Mouse (Mus musculus): ENCODE data around the gene Bax. TPM values are rescaled to one million over a fixed set of nuclear protein-coding genes. Genes with fewer than 3 reads are reported as not detected.
A peak's percentile ranks its signal among the peaks of the same experiment; 100 is the strongest.

Gene Bax
- total and polyA plus RNA-seq, 3 experiments, result 21.9 to 47.2 (median 25.9) TPM

DNA sequence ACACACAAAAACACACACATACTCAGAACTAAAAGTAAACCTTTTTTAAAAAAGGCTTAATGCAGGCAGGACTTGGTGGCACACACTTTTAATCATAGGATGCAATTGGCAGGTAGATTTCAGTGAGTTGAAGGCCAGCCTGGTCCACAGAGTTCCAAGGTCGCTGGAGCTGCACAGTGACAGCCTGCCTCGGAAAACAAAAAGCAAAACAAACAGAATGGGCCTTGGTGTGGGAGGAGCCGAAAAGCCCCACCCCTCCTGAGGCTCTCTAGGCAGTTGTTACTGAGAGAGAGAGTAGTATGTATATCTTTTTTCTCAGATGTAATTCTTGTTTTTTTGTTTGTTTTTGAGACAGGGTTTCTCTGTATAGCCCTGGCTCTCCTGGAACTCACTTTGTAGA is 24.6 kb upstream of the Bax start:
- intact Hi-C loops (cut with DNase I), result no loop called here
- Histone ChIP-seq H3K4me3 (no peak overlapping the region), H3K27ac (peak overlapping the region; percentile 41; the same call in 1 of the 2 replicates), H3K79me2 (replicated peaks; ENCODE audit: control insufficient read depth, insufficient read depth, low read length) (no peaks in the 10 kb centered on the region), H3K36me3 (ENCODE audit: control insufficient read depth, insufficient read depth, low read length) (no peaks in the 10 kb centered on the region), H3K4me1 (ENCODE audit: control insufficient read depth, insufficient read depth, low read length) (peaks cover 4% of the 10 kb centered on the region), H3K9ac (ENCODE audit: low read depth, low read length) (no peak overlapping the region), H3K27me3 (ENCODE audit: control insufficient read depth, insufficient read depth, low read length) (no peaks in the 10 kb centered on the region)
- no peak for DNase-seq
- 15% methylated on average over 3 of the region's 3 CpGs for WGBS
- TF ChIP-seq CTCF (IDR thresholded peaks at IDR 0.05) (no peak), POLR2A (IDR thresholded peaks at IDR 0.05; ENCODE audit: insufficient read depth, low read depth, low read length) (0 out of 2 replicates have a peak, but pooled peaks have one; percentile 8)

DNA sequence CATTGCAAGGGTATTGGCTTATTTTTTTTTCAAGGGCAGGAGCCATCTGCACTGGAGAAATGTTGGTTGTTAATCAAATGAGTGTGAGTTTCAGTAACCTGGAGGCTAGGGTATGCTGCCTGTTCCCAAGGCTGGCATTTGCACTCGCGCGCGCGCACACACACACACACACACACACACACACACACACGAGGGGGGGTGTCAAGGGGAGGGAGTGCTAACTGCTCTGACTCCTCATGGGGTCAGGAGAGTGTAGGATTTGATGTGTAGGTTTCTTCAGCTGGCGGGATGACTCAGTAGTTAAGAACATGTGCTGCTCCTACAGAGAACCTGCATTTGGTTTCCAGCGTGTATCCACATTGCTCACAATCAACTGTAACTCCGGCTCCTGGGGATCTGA is 24.1 kb upstream of the Bax start:
- H3K9ac ChIP-seq (ENCODE audit: low read depth, low read length), result no peak overlapping the region
- H3K27ac ChIP-seq, result peak overlapping the region; percentile 41; the same call in 1 of the 2 replicates
- no peaks in the 10 kb centered on the region for H3K79me2 ChIP-seq (replicated peaks; ENCODE audit: control insufficient read depth, insufficient read depth, low read length)
- H3K27me3 ChIP-seq (ENCODE audit: control insufficient read depth, insufficient read depth, low read length), result no peaks in the 10 kb centered on the region
- WGBS, result 54% methylated on average over 9 of the region's 9 CpGs
- TF ChIP-seq POLR2A (IDR thresholded peaks at IDR 0.05; ENCODE audit: insufficient read depth, low read depth, low read length), result no peak
- TF ChIP-seq EP300 (IDR thresholded peaks at IDR 0.05; ENCODE audit: insufficient read depth, low read depth, low read length), result no peak
- TF ChIP-seq CTCF (IDR thresholded peaks at IDR 0.05), result no peak
- no peak overlapping the region for H3K4me3 ChIP-seq
- H3K4me1 ChIP-seq (ENCODE audit: control insufficient read depth, insufficient read depth, low read length), result peaks cover 4% of the 10 kb centered on the region
- H3K36me3 ChIP-seq (ENCODE audit: control insufficient read depth, insufficient read depth, low read length), result no peaks in the 10 kb centered on the region
- DNase-seq, result no peak
- intact Hi-C loops (cut with DNase I), result no loop called here

DNA sequence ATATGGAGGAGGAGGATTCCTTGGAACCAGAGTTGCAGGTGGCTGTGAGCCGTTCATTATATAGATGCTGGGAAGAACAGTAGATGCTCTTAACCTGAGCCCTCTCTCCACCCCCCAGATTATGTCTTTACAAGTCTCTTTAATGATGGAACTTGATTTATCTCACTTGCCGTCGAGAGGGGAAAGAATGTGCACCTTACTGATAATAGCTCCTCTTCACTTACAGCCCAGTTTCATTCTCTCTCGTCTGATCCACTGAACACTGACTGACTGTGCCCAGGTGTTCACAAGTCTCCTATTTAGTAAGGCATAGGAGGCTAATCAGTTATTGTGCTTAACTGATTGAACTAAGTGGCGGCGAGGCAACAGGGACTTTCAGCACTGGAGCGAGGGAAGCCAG is 22.9 kb upstream of the Bax start:
- Histone ChIP-seq H3K9ac (ENCODE audit: low read depth, low read length) (no peak overlapping the region), H3K4me1 (ENCODE audit: control insufficient read depth, insufficient read depth, low read length) (peaks cover 4% of the 10 kb centered on the region), H3K79me2 (replicated peaks; ENCODE audit: control insufficient read depth, insufficient read depth, low read length) (no peaks in the 10 kb centered on the region), H3K27ac (no peak overlapping the region), H3K36me3 (ENCODE audit: control insufficient read depth, insufficient read depth, low read length) (no peaks in the 10 kb centered on the region), H3K27me3 (ENCODE audit: control insufficient read depth, insufficient read depth, low read length) (no peaks in the 10 kb centered on the region), H3K4me3 (no peak overlapping the region)
- TF ChIP-seq CTCF (IDR thresholded peaks at IDR 0.05) (no peak), EP300 (IDR thresholded peaks at IDR 0.05; ENCODE audit: insufficient read depth, low read depth, low read length) (no peak), POLR2A (IDR thresholded peaks at IDR 0.05; ENCODE audit: insufficient read depth, low read depth, low read length) (no peak)
- 73% methylated on average over 7 of the region's 7 CpGs for WGBS
- no peak for DNase-seq
- intact Hi-C loops (cut with DNase I), result no loop called here

DNA sequence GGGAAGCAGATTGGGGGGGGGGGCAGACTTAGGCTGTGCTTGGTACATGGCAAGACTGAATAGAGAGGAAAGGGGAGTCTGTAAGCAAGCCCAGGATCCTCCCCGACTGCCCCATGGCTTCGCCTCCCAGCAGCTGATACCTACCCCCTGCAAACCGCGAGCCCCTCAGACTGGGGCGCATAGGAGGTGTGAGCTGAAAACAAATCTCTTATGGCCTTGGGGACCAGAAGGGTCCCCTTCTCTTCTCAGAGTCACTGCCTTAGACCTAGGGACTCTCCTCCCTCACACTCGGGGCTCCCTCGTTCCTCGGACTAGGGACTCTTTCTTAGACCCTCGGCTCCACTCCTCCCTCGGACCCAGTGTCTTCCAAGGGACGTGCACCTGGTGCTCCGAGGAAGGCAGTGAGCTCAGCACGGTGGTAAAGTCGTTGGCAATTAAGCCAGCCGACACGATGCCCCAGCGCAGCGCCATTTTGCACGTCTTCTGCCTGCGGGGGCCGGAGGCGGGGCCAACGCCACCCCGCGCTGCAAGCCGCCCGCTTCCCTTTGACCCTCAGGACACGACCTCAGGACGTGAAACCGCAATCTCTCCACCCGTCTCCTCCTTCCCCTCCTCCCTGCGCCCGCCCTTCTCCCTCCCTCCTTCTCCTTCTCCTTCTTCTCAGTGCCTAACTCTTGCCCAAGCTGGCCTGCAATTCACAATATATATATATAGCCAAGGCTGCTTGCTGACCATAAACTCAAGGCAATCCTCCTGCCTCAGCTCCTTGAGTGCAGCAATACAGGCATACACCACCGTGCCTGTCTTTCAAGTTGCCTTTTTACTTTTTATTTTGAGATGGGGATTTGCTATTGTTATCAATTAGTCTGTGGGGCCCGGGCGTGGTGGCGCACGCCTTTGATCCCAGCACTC is 21.9 kb upstream of the Bax start, which contains the start of gene Dhdh:
Gene Dhdh, minus strand, starts transcription at position 513 of the 912 bp plus-strand sequence.
- 18% methylated on average over 38 of the region's 38 CpGs for WGBS
- Histone ChIP-seq H3K4me3 (peak within 1 kb of the TSS; percentile 59), H3K4me1 (ENCODE audit: control insufficient read depth, insufficient read depth, low read length) (peaks cover 4% of the 10 kb centered on the region), H3K79me2 (replicated peaks; ENCODE audit: control insufficient read depth, insufficient read depth, low read length) (no peaks in the 10 kb centered on the region), H3K36me3 (ENCODE audit: control insufficient read depth, insufficient read depth, low read length) (no peaks in the 10 kb centered on the region), H3K27ac (peak within 1 kb of the TSS; percentile 71), H3K27me3 (ENCODE audit: control insufficient read depth, insufficient read depth, low read length) (no peaks in the 10 kb centered on the region), H3K9ac (ENCODE audit: low read depth, low read length) (peak within 1 kb of the TSS; percentile 63)
- intact Hi-C loops (cut with DNase I), result no loop called here
- TF ChIP-seq CTCF (IDR thresholded peaks at IDR 0.05) (no peak), POLR2A (IDR thresholded peaks at IDR 0.05; ENCODE audit: insufficient read depth, low read depth, low read length) (peak; percentile 80)
- peak; percentile 81 to 84 for DNase-seq

DNA sequence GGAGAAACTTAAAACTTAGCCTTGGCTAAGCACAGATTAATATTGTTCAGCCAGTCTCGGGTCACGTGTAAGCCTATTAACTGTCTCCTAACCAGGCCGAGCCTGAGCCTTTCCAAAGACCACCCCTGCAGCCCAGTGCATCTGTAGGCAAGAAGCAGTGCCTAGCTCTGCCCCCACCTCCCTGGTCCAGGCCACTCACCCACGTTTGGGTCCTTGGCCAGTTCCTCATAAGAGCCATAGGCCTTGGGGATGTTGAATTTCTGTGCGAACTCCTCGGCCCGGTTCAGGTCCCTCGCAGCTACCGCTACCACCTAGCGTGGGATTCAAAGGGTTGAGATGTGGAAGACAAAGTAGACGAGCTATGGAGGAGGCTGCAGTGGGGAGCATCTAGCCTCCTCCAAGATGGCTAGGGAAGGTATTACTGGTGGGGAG is 21.2 kb upstream of the Bax start:
- no peak for TF ChIP-seq POLR2A (IDR thresholded peaks at IDR 0.05; ENCODE audit: insufficient read depth, low read depth, low read length)
- no peak for TF ChIP-seq EP300 (IDR thresholded peaks at IDR 0.05; ENCODE audit: insufficient read depth, low read depth, low read length)
- no peak for TF ChIP-seq CTCF (IDR thresholded peaks at IDR 0.05)
- Histone ChIP-seq H3K4me1 (ENCODE audit: control insufficient read depth, insufficient read depth, low read length) (peaks cover 1% of the 10 kb centered on the region; the same call in 1 of the 2 replicates), H3K9ac (ENCODE audit: low read depth, low read length) (no peak overlapping the region), H3K36me3 (ENCODE audit: control insufficient read depth, insufficient read depth, low read length) (no peaks in the 10 kb centered on the region), H3K27me3 (ENCODE audit: control insufficient read depth, insufficient read depth, low read length) (no peaks in the 10 kb centered on the region), H3K4me3 (no peak overlapping the region), H3K79me2 (replicated peaks; ENCODE audit: control insufficient read depth, insufficient read depth, low read length) (no peaks in the 10 kb centered on the region), H3K27ac (no peak overlapping the region; the same call in 1 of the 2 replicates)
- DNase-seq, result no peak
- intact Hi-C loops (cut with DNase I), result no loop called here
- 71% methylated on average over 11 of the region's 11 CpGs for WGBS

DNA sequence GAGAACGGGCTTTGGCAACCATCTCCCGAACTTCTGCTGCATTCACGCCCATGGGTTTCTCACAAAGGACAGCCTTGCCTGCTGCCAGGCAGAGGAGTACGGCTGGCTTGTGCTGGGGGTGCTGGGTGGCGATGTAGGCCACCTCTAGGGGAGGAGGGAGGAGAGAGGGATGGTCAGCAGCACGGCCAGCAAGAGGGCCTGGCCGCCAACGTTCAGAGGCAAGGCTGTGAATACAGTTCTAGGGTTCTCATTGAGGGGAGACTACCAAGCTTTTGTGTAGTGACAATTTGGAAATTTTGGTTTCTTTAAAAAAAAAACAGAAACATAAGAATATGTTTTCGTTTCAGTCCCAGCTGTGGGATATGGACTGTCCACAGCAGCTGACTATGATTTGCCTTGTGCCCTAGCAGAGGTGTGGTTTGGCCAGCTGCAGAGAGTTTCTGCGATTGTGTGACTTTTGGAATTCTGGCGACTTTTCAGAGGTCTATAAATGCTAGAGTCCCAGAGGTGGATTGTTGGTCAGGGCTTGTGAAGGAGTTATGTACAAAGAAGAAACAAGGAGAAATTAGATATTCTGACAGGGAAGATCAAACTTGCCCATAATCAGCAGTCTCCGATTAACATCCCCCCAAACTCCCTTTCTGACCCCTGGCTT is 20.2 kb upstream of the Bax start, which contains the start of gene Gm45808:
Gene Gm45808, minus strand, starts transcription at position 51 of the 655 bp plus-strand sequence.
- DNase-seq, result no peak
- Histone ChIP-seq H3K4me1 (ENCODE audit: control insufficient read depth, insufficient read depth, low read length) (peaks cover 1% of the 10 kb centered on the region; the same call in 1 of the 2 replicates), H3K4me3 (no peak within 1 kb of the TSS), H3K9ac (ENCODE audit: low read depth, low read length) (no peak within 1 kb of the TSS), H3K79me2 (replicated peaks; ENCODE audit: control insufficient read depth, insufficient read depth, low read length) (no peaks in the 10 kb centered on the region), H3K36me3 (ENCODE audit: control insufficient read depth, insufficient read depth, low read length) (no peaks in the 10 kb centered on the region), H3K27me3 (ENCODE audit: control insufficient read depth, insufficient read depth, low read length) (no peaks in the 10 kb centered on the region), H3K27ac (no peak within 1 kb of the TSS)
- 79% methylated on average over 12 of the region's 12 CpGs for WGBS
- intact Hi-C loops (cut with DNase I), result no loop called here
- TF ChIP-seq POLR2A (IDR thresholded peaks at IDR 0.05; ENCODE audit: insufficient read depth, low read depth, low read length), result no peak
- no peak for TF ChIP-seq CTCF (IDR thresholded peaks at IDR 0.05)
- no peak for TF ChIP-seq EP300 (IDR thresholded peaks at IDR 0.05; ENCODE audit: insufficient read depth, low read depth, low read length)

Data from heart, adult 2 months (tissue).